14 mouse cellular contexts compared by ENCODE assay signal in the genomic region with DNA sequence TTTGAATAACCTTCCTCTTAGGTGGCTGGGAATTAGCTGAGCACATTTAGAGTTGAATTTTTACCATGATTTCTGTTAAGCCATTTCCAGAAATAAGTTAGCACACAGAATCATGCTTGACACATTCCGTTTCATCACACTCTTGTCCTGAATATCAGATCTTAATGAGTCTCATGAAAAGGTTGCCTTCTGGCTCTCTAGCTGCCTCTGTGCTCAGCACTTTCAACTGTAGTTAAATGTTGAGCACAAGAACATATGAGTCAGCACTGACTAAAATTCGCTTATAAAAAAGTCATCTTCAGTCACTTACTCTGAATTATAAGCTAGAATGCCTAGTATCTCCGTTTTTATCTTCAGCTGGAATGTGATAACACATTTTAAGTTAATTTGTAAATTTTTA.
"Had no signal": no experiment of that assay in that cellular context is flagged by ENCODE, and none has a peak within 500 bp of the region (broad histone marks: within the 10 kb centered on the region; RNA-seq: fewer than 3 reads in every experiment).

No protein-coding gene starts in this region.

- H3K27me3 ChIP-seq: limb, embryonic 15.5 days; liver, embryonic 12.5 days; neural tube, embryonic 15.5 days had no signal

- H3K4me1 ChIP-seq: limb, embryonic 15.5 days; liver, embryonic 12.5 days; midbrain, embryonic 10.5 days; neural tube, embryonic 15.5 days had no signal

- H3K4me3 ChIP-seq: layer of hippocampus, adult 2 months; limb, embryonic 15.5 days; liver, embryonic 12.5 days; midbrain, embryonic 10.5 days; myocyte; neural tube, embryonic 15.5 days had no signal

- H3K27ac ChIP-seq: kidney, postnatal 0 days; limb, embryonic 15.5 days; liver, embryonic 12.5 days; midbrain, embryonic 10.5 days; neural tube, embryonic 15.5 days had no signal

- DNase-seq: kidney, adult 9 months; kidney, postnatal 36 days; lung, embryonic 14.5 days; lung, postnatal 10 days; lung, postnatal 4 days; midbrain, embryonic 14.5 days; thymus, postnatal 14 days had no signal

- H3K36me3 ChIP-seq: limb, embryonic 15.5 days; liver, embryonic 12.5 days; midbrain, embryonic 10.5 days; neural tube, embryonic 15.5 days had no signal
